Mouse (Mus musculus) T-helper 17 cell (primary cell): Measurements from ENCODE around the gene Fgf16.

Source experiments
- in situ Hi-C, 2 experiments: fragments of 300-600 bp; cut with MboI, MseI; formaldehyde crosslinking; loops; 1 replicate in 1 of 2; 2 replicates in 1 of 2; pipeline ENCODE4 v1.15.1; 2025; ENCODE audit warnings: high pct_unique_total_duplicates in 2 of 2

Gene Fgf16

GRCm38 (mm10) chrX:105764162-105765004, at the start of gene Fgf16:
Gene Fgf16 (plus strand): TSS chrX:105764279.
- in situ Hi-C loops: loop anchor here (5.0 kb wide), 2 partner anchors 42 to 47 kb away; no protein-coding TSS in a partner anchor

DNA sequence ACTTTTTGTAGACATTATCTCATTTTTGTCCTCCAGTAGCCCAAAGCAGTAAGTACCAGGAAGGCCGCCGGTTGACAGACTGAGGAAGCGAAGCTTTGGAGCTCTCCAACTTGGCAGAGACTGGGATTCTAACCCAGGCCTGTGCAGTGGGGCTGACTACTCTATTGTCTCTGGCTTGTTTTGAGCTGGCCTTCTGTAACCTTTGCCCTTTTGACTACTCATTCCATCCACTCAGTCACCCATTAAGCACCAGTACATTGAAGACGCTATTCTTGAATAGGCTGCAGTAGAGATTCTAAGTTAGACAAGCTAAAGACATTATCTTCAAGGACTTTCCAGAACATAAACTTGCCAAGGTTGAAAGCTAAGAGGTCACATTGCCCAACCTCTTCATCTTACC, 49.3 kb upstream of the Fgf16 start:
- in situ Hi-C loops: loop anchor here in 1 of 2 experiments (5.0 kb wide), 1 partner anchor 53 kb away; no protein-coding TSS in a partner anchor

- in situ Hi-C loops: loop anchor here in 1 of 2 experiments (5.0 kb wide), 1 partner anchor 51 kb away; no protein-coding TSS in a partner anchor
Observed at GRCm38 (mm10) chrX:105715789-105716321, 48.2 kb upstream of the Fgf16 start.

- in situ Hi-C loops: loop anchor here in 1 of 2 experiments (5.0 kb wide), 1 partner anchor 49 kb away; no protein-coding TSS in a partner anchor
Observed at GRCm38 (mm10) chrX:105718388-105718787, 45.7 kb upstream of the Fgf16 start.

GRCm38 (mm10) chrX:105718943-105719342, 45.1 kb upstream of the Fgf16 start:
- in situ Hi-C loops: loop anchor here in 1 of 2 experiments (5.0 kb wide), 1 partner anchor 48 kb away; no protein-coding TSS in a partner anchor

DNA sequence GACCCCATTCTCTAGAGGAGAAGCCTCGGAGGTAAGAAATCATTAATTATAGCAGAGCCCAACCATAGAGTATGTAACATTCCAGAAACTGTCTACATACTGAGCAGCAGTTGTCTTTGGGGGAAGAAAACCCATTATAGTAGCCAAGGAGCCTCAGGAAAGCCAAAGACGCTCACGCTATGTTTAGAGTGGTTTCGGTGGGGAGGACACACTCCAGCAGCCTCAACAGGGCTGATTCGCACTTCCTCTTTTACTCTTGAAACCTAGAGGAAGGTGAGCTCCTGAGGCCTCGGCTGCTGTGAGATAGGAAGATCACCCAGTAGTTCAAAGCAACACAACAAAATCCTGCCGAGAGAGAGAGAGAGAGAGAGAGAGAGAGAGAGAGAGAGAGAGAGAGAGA, 39.9 kb upstream of the Fgf16 start:
- in situ Hi-C loops: loop anchor here in 1 of 2 experiments (5.0 kb wide), 1 partner anchor 43 kb away; no protein-coding TSS in a partner anchor

- in situ Hi-C loops: no loop called here
Observed at GRCm38 (mm10) chrX:105762847-105763527, 1.1 kb upstream of the Fgf16 start.

- in situ Hi-C loops: no loop called here
Observed at GRCm38 (mm10) chrX:105763612-105764011, 467 bp upstream of the Fgf16 start.

DNA sequence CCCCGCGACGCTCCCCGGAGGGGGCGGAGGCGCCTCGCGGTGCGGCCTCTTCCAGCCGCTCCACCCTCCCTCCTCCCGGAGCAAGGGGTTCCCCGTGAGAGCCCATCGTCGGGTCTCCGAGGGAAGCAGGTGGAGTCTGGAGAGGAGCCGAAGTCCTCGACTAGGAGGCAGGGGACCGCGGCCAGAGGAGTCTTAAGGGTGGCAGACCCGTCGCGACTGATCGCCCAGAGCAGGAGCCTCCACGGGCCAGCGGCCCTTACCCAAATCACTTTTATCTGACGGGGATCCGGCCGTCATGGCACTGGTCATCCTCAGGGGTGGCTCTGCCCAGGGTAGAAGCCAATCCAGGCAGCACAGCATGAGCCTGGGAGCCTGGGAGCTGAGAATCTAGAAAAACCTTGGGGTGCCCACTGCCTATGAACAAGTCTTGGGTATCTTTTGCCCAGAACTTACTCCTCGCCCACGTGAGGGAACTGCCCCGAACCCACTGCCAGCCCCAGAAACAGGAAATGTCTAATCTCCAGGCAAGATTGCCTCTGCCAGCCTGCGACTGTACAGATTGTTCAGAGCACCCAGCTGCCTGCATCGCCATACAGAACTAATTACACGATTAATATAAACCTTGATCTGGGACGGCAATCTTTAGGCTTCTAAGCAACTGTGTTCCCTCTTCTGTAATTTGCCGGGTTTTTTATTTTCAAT, 1.1 kb downstream of the Fgf16 start:
- in situ Hi-C loops: loop anchor here (5.0 kb wide), 2 partner anchors 43 to 48 kb away; no protein-coding TSS in a partner anchor

DNA sequence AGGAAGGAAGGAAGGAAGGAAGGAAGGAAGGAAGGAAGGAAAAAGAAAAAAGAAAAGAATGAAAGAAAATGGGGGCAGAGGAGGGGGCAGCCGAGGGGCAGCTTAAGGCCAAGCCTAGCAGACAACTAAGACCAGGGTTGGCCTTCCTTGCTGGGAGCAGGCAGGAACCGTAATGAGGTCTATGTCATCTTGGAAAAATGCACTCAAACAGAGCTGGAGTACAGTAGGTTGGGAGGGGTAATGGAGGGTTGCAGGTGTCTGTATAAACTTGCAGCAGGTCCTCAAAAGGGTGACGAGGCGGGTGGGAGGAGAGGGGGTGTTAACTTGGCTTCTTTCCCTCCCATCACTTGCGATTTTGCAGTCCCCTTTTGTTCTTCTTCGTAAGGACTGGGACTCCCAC, 1.9 kb downstream of the Fgf16 start:
- in situ Hi-C loops: loop anchor here (5.0 kb wide), 2 partner anchors 44 to 49 kb away; no protein-coding TSS in a partner anchor

GRCm38 (mm10) chrX:105767177-105767764, 3.2 kb downstream of the Fgf16 start:
- in situ Hi-C loops: loop anchor here (5.0 kb wide), 2 partner anchors 45 to 50 kb away; no protein-coding TSS in a partner anchor

DNA sequence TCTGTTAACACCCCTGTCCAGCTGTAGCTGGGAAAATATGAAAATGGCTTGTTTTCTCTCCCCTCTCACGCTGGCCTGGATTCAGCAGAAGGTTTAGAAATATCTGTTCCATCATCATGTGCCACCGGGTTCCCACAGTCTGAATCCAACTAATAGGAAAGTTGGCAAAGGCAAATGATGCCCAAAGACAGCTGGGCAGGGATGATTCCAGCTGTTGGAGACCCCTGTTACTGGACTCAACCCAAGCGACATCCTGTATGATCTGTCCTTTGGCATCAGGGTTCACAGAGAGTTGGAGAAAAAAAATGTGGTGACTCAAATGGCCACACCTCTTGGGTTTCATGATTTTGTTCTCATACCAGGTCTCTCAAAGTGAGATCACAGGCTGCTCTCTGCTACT, 3.9 kb downstream of the Fgf16 start:
- in situ Hi-C loops: loop anchor here (5.0 kb wide), 2 partner anchors 46 to 51 kb away; no protein-coding TSS in a partner anchor

- in situ Hi-C loops: no loop called here
Observed at GRCm38 (mm10) chrX:105773281-105773680, 9.2 kb downstream of the Fgf16 start.

DNA sequence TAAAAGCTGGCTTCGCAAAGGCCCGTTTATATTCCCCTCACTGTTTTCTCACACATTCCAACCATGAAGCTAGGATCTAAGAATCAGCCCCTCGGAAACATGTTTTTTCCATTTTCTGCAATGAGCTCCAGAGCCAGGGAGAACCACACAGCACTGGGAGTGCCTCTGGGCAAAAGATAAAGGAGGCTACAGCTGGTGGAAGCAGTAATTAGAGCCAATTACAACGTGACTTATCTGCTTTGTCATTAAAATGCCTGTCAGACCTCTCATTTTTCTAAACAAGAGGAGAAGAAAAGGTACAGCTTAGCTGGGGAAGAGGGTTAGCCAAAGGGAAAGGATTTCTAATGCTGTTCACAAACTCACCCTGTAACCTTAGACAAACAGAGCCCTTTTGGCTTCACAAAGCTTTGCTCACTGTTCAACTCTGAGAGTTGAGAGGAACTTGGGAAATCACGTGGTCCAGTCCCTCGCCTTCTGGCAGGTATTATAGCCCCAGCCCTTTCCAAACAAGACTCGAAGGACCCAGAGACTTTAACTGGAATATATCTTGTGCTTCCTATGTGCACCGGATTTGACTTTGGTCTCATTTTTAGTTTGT, 30.8 kb downstream of the Fgf16 start:
- in situ Hi-C loops: loop anchor here in 1 of 2 experiments (25.0 kb wide), 1 partner anchor 633 kb away; no protein-coding TSS in a partner anchor

- in situ Hi-C loops: no loop called here
Observed at GRCm38 (mm10) chrX:105824462-105824861, 60.4 kb downstream of the Fgf16 start.
